Mouse (Mus musculus) lung, postnatal 0 days (tissue): ENCODE data around the gene Fam19a4. TPM values are rescaled to one million over a fixed set of nuclear protein-coding genes. Genes with fewer than 3 reads are reported as not detected.
A peak's percentile ranks its signal among the peaks of the same experiment; 100 is the strongest.

ENCODE experiments used
- ATAC-seq: fragments of 200-750 bp; cut with Nextera tagmentation; 2 replicates; pipeline ENCODE4 v1.8.0; 2017; ENCODE audit warnings: moderate library complexity
- DNase-seq: peaks from one replicate; pipeline ENCODE4 v3.0.0-alpha.2; 2016; ENCODE audit warnings: low spot score
- H3K27ac ChIP-seq: fragments of 300-500 bp; sonication (generic); 2 replicates; pipeline ENCODE4 v1.5.1; 2014; ENCODE audit warnings: antibody characterized with exemption, mild to moderate bottlenecking, low read length, mixed read lengths
- H3K27me3 ChIP-seq: fragments of 300-500 bp; sonication (generic); replicated peaks from 2 replicates; pipeline ENCODE4 v1.6.1; 2014; ENCODE audit warnings: low read length, mixed read lengths; ENCODE audit not compliant: insufficient read depth
- H3K36me3 ChIP-seq: fragments of 300-500 bp; sonication (generic); 2 replicates; pipeline ENCODE4 v1.6.1; 2014; ENCODE audit warnings: low read length, mixed read lengths; ENCODE audit not compliant: insufficient read depth
- H3K4me1 ChIP-seq: fragments of 300-500 bp; sonication (generic); 2 replicates; pipeline ENCODE4 v1.6.1; 2014; ENCODE audit warnings: antibody characterized with exemption, low read depth, low read length, mixed read lengths; ENCODE audit not compliant: insufficient read depth
- H3K4me2 ChIP-seq: fragments of 300-500 bp; sonication (generic); replicated peaks from 2 replicates; pipeline ENCODE4 v1.6.1; 2014; ENCODE audit warnings: low read depth, mild to moderate bottlenecking, low read length, moderate library complexity, mixed read lengths
- H3K4me3 ChIP-seq: fragments of 300-500 bp; sonication (generic); 2 replicates; pipeline ENCODE4 v1.5.1; 2014; ENCODE audit warnings: low read depth, low read length
- H3K9ac ChIP-seq: fragments of 300-500 bp; sonication (generic); replicated peaks from 2 replicates; pipeline ENCODE4 v1.6.1; 2014; ENCODE audit warnings: low read depth, mild to moderate bottlenecking
- H3K9me3 ChIP-seq: fragments of 300-500 bp; sonication (generic); 2 replicates; pipeline ENCODE4 v1.6.1; 2016; ENCODE audit warnings: low read length, mixed read lengths
- CTCF ChIP-seq: IDR thresholded peaks from 2 replicates; pipeline ENCODE4 v1.5.1; 2016; ENCODE audit warnings: antibody characterized with exemption, mild to moderate bottlenecking
- EP300 ChIP-seq: IDR thresholded peaks from 2 replicates; pipeline ENCODE4 v1.6.1; 2016; ENCODE audit warnings: antibody characterized with exemption, mild to moderate bottlenecking, control low read depth
- WGBS: fragments of 180-500 bp; shearing (Covaris S2); extraction: QIAGEN DNeasy Blood & Tissue Kit; methylation state at CpG from one replicate; pipeline ENCODE4 v1.1.7; 2014; 5-methylcytosine and 5-hydroxymethylcytosine counted together
- polyA plus RNA-seq: library from polyadenylated mRNA; unstranded; fragments of >200 nt; fragmentation: Nextera tagmentation; extraction: Ambion mirVana; gene quantifications from 2 replicates; pipeline ENCODE4 v1.2.1, GENCODE M21; 2015

Gene Fam19a4
- polyA plus RNA-seq, 1 experiment from 2014 or later: 2.9 TPM

DNA sequence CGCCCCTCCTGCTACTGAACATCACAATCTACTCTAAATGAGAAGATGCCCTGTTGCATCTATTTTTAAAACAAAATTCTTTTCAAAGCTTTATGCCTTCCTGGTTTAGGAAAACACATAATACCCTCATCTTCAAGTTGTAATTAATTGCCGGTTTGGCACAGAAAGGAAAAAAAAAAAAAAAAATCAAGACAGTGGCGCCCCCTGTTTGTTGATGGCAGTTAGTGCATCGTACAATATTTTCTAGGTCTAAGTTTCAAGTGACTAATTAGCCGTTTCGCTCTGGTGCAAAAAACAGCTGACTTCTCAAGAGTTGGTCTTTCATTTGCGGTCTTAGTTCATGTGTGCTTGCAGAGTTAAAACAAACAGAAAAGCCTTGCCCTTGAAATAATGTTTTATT is 207.1 kb downstream of the Fam19a4 start:
- Histone ChIP-seq H3K27ac (no peak overlapping the region), H3K27me3 (no peaks in the 10 kb centered on the region), H3K4me1 (no peaks in the 10 kb centered on the region), H3K4me2 (peak overlapping the region; percentile 27; the same call in 1 of the 2 replicates), H3K9me3 (no peaks in the 10 kb centered on the region), H3K36me3 (no peaks in the 10 kb centered on the region), H3K4me3 (no peak overlapping the region), H3K9ac (no peak overlapping the region)
- DNase-seq (no peak), ATAC-seq (no peak)
- WGBS: 53% methylated on average over 7 of the region's 7 CpGs
- TF ChIP-seq EP300 (no peak), CTCF (peak; percentile 51)

DNA sequence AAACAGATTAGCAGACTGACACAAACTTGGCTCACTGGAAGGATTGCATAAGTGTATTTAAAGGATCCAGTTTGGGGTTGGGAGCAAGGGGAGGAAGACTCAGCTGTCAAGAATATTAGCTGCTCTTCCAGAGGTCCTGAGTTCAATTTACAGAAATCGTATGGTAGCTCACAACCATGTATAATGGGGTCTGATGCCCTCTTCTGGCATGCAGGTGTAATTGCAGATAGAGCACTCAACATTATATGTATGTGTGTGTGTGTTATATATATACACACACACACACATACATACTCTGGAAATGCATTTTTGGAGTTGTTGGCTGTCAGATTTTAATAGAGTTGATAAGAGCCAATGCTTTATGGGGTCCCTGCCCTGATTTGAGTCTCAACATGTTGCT is 216.3 kb downstream of the Fam19a4 start:
- Histone ChIP-seq H3K27me3 (no peaks in the 10 kb centered on the region), H3K9ac (no peak overlapping the region), H3K4me2 (no peak overlapping the region), H3K36me3 (no peaks in the 10 kb centered on the region), H3K4me3 (no peak overlapping the region), H3K27ac (no peak overlapping the region), H3K9me3 (no peaks in the 10 kb centered on the region), H3K4me1 (no peaks in the 10 kb centered on the region)
- WGBS: 24% methylated on average over 1 of the region's 1 CpGs
- no peak for ATAC-seq
- no peak for TF ChIP-seq EP300
- TF ChIP-seq CTCF: peak; percentile 67
- DNase-seq: no peak

- 59% methylated on average over 3 of the region's 3 CpGs for WGBS
- Histone ChIP-seq H3K4me2 (no peak overlapping the region), H3K27ac (no peak overlapping the region), H3K36me3 (no peaks in the 10 kb centered on the region), H3K9me3 (no peaks in the 10 kb centered on the region), H3K27me3 (no peaks in the 10 kb centered on the region), H3K4me3 (no peak overlapping the region), H3K4me1 (no peaks in the 10 kb centered on the region), H3K9ac (no peak overlapping the region)
- ATAC-seq (no peak), DNase-seq (no peak)
- no peak for TF ChIP-seq CTCF
- no peak for TF ChIP-seq EP300
Observed at GRCm38 (mm10) chr6:96840634-96841033, 219.6 kb downstream of the Fam19a4 start.

- 40% methylated on average over 3 of the region's 3 CpGs for WGBS
- Histone ChIP-seq H3K36me3 (no peaks in the 10 kb centered on the region), H3K4me2 (no peak overlapping the region), H3K27ac (no peak overlapping the region), H3K4me1 (no peaks in the 10 kb centered on the region), H3K9ac (no peak overlapping the region), H3K27me3 (no peaks in the 10 kb centered on the region), H3K9me3 (no peaks in the 10 kb centered on the region), H3K4me3 (no peak overlapping the region)
- no peak for TF ChIP-seq CTCF
- TF ChIP-seq EP300: no peak
- no peak for DNase-seq
- no peak for ATAC-seq
Observed at GRCm38 (mm10) chr6:96826626-96827025, 233.6 kb downstream of the Fam19a4 start.

- 67% methylated on average over 3 of the region's 3 CpGs for whole genome bisulfite sequencing
- H3K4me1 ChIP-seq: no peaks in the 10 kb centered on the region
- no peak overlapping the region for H3K4me2 ChIP-seq
- H3K27me3 ChIP-seq: no peaks in the 10 kb centered on the region
- TF ChIP-seq EP300 (no peak), CTCF (no peak)
- no peak overlapping the region for H3K9ac ChIP-seq
- no peak overlapping the region for H3K4me3 ChIP-seq
- DNase-seq: no peak
- H3K9me3 ChIP-seq: no peaks in the 10 kb centered on the region
- ATAC-seq: no peak
- no peaks in the 10 kb centered on the region for H3K36me3 ChIP-seq
- H3K27ac ChIP-seq: no peak overlapping the region
Observed at GRCm38 (mm10) chr6:96802981-96803380, 257.2 kb downstream of the Fam19a4 start.

- ATAC-seq (no peak), DNase-seq (no peak)
- H3K4me2 ChIP-seq: no peak overlapping the region
- H3K27me3 ChIP-seq: no peaks in the 10 kb centered on the region
- no peaks in the 10 kb centered on the region for H3K4me1 ChIP-seq
- no peaks in the 10 kb centered on the region for H3K9me3 ChIP-seq
- no peaks in the 10 kb centered on the region for H3K36me3 ChIP-seq
- H3K9ac ChIP-seq: no peak overlapping the region
- TF ChIP-seq CTCF: no peak
- no peak for TF ChIP-seq EP300
- no peak overlapping the region for H3K27ac ChIP-seq
- WGBS: 89% methylated on average over 1 of the region's 1 CpGs
- no peak overlapping the region for H3K4me3 ChIP-seq
Observed at GRCm38 (mm10) chr6:96798746-96799145, 261.5 kb downstream of the Fam19a4 start.

DNA sequence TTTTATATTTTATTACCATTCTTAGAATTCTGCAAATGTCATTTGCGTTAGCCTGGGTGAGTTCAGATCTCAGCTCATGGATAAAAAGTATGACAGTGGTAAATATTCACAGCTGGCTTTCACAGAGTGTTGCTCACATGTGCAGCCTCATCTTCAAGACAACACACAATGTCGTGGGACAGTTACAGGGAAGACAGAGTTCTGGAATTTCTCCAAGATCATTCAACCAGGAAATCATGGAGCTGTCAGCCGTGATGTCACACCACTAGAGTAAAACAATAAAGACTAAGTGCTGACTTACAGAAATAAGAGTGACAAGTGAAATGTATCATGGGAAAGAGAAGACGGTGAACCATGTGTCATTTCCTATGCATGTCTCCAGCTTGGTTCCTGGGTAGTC is 262.8 kb downstream of the Fam19a4 start:
- no peak overlapping the region for H3K9ac ChIP-seq
- ATAC-seq (no peak), DNase-seq (no peak)
- no peaks in the 10 kb centered on the region for H3K27me3 ChIP-seq
- H3K27ac ChIP-seq: no peak overlapping the region
- TF ChIP-seq CTCF (no peak), EP300 (no peak)
- no peaks in the 10 kb centered on the region for H3K9me3 ChIP-seq
- H3K36me3 ChIP-seq: no peaks in the 10 kb centered on the region
- no peak overlapping the region for H3K4me2 ChIP-seq
- no peaks in the 10 kb centered on the region for H3K4me1 ChIP-seq
- 57% methylated on average over 4 of the region's 4 CpGs for WGBS
- no peak overlapping the region for H3K4me3 ChIP-seq

Other genes starting within 250 kb of the Fam19a4 start
- gene Eogt, start 88.8 kb upstream of the Fam19a4 start, polyA plus RNA-seq: 15.3 and 15.5 TPM in 2 replicates
- 51.0 and 53.9 TPM in 2 replicates for gene Tmf1, start 118.7 kb upstream of the Fam19a4 start, polyA plus RNA-seq
- 35.8 and 43.2 TPM in 2 replicates for gene Uba3, start 145.2 kb upstream of the Fam19a4 start, polyA plus RNA-seq
- 90.3 and 91.9 TPM in 2 replicates for gene Arl6ip5, start 150.3 kb upstream of the Fam19a4 start, polyA plus RNA-seq
- 0.24 and 0.31 TPM in 2 replicates for gene Lmod3, start 192.3 kb upstream of the Fam19a4 start, polyA plus RNA-seq